Mouse (Mus musculus) C2C12 (cell line): ENCODE measurements around the gene Zic4.

Experiments
- CEBPB ChIP-seq: IDR thresholded peaks from one replicate; pipeline ENCODE4 v1.6.1; 2011; ENCODE audit warnings: low read depth, mild to moderate bottlenecking, control low read depth, moderate library complexity
- CTCF ChIP-seq: IDR thresholded peaks from one replicate; pipeline ENCODE4 v1.5.1; 2011; ENCODE audit not compliant: control insufficient read depth, insufficient read depth, insufficient read length
- MYOD1 ChIP-seq: IDR thresholded peaks from one replicate; pipeline ENCODE4 v1.6.1; 2011; ENCODE audit warnings: low read depth; ENCODE audit not compliant: control insufficient read depth, insufficient read length
- MYOG ChIP-seq: IDR thresholded peaks from one replicate; pipeline ENCODE4 v1.6.1; 2011; ENCODE audit not compliant: control insufficient read depth, insufficient read length; ENCODE audit errors: extremely low read depth
- USF1 ChIP-seq: IDR thresholded peaks from one replicate; pipeline ENCODE4 v1.6.1; 2011; ENCODE audit warnings: low read depth, mild to moderate bottlenecking, control low read depth, moderate library complexity

- TF ChIP-seq CTCF (no peak), CEBPB (no peak), USF1 (no peak), MYOG (no peak), MYOD1 (no peak)
These were observed 43.6 kb downstream of the Zic4 start for GRCm38 (mm10) chr9:91405753-91406178.
